Mouse (Mus musculus) gastrocnemius, postnatal 4 days (tissue): Measurements from ENCODE around the gene Thap12. TPM values are rescaled to one million over a fixed set of nuclear protein-coding genes. Genes with fewer than 3 reads are reported as not detected.

ENCODE experiments used
- DNase-seq, 2 experiments: peaks; one replicate each; pipeline ENCODE4 v3.0.0; 2021 to 2022; ENCODE audit warnings: low spot score in 2 of 2, mixed read lengths in 2 of 2
- total RNA-seq, 2 experiments: library from RNA; stranded (reverse); gene quantifications; 2 replicates each; pipeline ENCODE4 v1.2.3; 2021

The Thap12 gene
- total RNA-seq, 2 experiments from 2014 or later, result 63.2 to 72.8 TPM

DNA sequence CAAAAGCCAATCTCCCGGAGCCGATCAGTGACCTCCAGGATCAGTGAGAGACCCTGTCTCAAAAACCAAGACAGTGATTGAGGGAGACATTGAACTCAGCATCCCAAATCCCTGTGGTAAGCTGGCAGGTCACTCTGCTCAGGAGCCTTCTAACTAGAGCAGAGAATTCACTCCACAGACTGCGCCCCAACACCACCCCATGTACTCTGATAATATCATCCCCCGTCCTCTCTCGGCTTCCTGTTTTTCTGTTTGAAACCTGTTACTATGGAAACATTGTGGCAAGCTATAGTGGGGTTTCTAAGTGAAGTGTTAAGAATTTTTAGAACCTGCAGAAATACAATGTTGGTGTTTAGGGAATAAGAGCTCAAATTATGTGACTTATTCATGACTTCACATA is 8.9 kb upstream of the Thap12 start:
- DNase-seq, result no peak

GRCm38 (mm10) chr7:98697496-98697895 is 5.4 kb upstream of the Thap12 start:
- DNase-seq, result no peak

DNA sequence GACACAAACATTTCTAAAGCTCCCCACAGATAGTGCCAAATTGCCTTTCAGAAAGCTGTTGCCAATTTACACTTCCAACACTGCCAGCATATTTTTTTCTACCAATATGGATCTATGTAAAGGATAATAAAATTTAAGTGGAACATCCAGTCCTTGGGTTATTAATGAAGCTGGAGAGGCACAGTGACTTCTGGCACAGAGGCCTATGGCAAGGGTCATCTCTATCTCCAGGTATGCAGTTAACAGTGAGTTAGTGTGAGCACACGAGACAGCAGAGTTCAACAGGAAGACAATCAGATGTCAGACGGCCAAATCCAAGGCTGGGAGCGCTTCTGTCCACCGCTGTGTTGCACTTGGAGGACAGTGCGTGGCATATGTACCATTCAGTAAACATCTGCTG is 4.9 kb upstream of the Thap12 start:
- DNase-seq, result no peak

- DNase-seq, result no peak
Observed at GRCm38 (mm10) chr7:98698590-98698989, 4.3 kb upstream of the Thap12 start.

DNA sequence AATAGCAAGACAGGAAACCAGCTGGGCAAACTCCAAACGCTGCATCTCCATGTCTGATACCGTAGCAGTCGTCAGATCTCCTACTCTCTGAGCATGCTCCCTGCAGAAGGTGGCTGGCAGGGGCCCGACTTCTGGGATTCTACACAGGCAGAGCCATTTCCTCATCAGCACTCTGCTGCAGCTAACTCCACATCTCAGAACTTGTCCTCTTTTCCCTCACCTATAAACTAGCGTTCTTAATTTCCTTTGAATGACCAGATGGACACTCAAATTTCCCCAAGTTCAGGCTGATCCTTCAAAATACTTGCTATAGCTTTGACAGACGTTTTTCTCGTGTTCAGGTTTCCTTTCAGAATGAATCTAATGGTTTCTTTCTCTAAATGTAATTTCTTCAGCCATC is 1.1 kb upstream of the Thap12 start:
- no peak for DNase-seq

- DNase-seq, result peak in 1 of 2 experiments; percentile 34
Observed at GRCm38 (mm10) chr7:98703365-98703881, 520 bp downstream of the Thap12 start.

GRCm38 (mm10) chr7:98704276-98704675 is 1.4 kb downstream of the Thap12 start:
- no peak for DNase-seq

DNA sequence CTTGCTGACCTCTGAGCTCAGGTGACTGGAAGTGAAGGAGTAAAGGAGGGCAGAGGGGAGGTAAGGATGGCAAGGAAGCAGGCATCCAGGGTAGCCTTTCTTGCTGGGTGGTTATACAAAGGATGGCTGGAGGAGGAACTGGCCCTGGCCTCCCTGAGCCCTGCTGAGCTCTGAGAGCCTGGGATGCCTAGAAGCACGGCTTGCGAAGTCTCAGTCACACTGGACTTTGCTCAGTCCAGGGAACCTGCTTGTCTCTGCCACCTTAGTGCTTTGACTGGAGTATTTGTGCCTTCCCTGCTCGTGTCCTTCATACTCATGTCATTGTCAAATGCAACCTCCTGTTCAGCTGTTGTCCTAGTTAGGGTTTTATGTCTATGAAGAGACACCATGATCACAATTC is 10.8 kb downstream of the Thap12 start:
- DNase-seq, result no peak

- no peak for DNase-seq
Observed at GRCm38 (mm10) chr7:98717438-98717837, 14.5 kb downstream of the Thap12 start.

DNA sequence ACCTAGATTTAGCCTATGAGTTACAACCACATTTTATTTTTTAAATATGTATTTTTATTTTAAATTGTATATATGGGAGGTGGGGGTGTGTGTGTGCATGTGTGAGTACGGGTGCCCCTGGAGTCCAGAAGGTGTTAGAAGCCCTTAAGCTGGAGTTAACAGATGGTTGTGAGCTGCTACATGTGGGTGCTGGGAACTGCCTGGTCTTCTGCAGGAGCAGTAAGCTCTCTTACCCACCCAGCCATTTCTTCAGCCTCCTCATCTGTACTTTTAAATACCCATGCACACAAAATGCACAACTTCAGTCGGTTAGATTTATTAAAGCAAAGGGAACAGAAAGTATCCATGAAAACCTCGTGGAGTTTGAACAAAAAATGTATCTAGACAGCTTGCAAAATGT is 16.9 kb downstream of the Thap12 start:
- no peak for DNase-seq

DNA sequence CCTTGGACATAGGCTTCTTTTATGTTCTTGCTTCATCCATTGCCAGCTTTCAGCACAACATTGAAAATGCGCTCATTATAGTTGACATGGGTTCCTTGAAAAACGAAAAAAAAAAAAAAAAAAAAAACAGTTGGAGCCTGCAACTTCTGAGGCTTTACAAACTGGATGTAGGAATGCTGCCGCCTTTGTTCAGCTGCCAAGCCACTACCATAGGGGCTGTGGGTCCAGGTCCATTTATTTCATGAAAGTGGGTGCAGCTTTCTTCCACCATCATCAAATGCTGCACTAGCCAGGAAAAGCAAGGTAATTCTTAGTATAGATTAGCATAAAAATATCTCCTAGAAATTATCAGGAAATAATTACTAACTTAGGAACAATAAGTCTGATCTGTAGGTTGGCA is 17.8 kb downstream of the Thap12 start:
- no peak for DNase-seq

GRCm38 (mm10) chr7:98721172-98721571 is 18.3 kb downstream of the Thap12 start:
- no peak for DNase-seq

- DNase-seq, result no peak
Observed at GRCm38 (mm10) chr7:98721623-98722022, 18.7 kb downstream of the Thap12 start.

DNA sequence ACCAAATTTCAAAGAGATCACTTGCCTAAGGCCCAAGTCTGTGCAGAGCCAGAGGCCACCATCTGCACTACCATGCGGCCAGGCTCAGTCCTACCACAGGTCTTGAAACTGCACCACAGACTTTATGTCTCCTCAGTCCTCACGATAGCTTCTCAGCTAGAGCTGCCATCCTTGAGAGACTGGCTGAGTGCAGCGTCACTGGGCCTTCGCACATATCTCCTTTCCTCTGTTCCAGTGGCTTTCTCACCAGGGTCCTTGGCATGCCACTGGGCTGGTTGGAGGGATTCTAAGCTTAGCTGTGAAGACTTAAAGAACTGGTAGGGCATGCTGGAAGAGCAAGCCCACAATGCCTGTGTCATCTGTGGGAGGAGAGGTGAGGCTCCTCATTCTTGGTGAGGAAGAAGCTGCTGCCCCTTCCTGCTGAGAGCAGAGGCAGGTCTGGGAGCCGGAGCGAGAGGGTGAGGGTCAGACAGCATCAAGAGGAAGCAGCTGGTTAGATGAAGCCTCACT is 22.8 kb downstream of the Thap12 start:
- no peak for DNase-seq

- no peak for DNase-seq
Observed at GRCm38 (mm10) chr7:98727986-98728385, 25.1 kb downstream of the Thap12 start.

GRCm38 (mm10) chr7:98728499-98728898 is 25.6 kb downstream of the Thap12 start:
- DNase-seq, result no peak

GRCm38 (mm10) chr7:98729661-98730271 is 26.9 kb downstream of the Thap12 start:
- no peak for DNase-seq

DNA sequence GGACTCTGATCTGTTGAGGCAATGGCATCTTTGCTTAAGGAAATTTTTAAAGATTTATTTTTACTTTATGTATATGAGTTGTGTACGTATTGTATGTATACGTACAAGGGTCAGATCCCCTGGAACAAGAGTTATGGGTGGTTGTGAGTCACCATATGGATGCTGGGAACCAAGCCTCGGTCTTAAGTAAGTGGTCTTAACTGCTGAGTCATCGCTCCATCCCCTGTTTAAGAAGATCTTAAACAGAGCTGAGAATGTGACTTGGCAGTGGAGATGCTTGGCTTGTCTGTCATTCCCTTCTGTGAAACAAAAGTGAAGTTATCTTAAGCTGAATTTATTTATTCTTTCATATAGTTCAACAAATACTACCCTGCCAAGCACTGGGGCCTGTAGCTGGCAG is 31.1 kb downstream of the Thap12 start:
- no peak for DNase-seq

GRCm38 (mm10) chr7:98734876-98735275 is 32.0 kb downstream of the Thap12 start:
- DNase-seq, result peak; percentile 47 to 70

DNA sequence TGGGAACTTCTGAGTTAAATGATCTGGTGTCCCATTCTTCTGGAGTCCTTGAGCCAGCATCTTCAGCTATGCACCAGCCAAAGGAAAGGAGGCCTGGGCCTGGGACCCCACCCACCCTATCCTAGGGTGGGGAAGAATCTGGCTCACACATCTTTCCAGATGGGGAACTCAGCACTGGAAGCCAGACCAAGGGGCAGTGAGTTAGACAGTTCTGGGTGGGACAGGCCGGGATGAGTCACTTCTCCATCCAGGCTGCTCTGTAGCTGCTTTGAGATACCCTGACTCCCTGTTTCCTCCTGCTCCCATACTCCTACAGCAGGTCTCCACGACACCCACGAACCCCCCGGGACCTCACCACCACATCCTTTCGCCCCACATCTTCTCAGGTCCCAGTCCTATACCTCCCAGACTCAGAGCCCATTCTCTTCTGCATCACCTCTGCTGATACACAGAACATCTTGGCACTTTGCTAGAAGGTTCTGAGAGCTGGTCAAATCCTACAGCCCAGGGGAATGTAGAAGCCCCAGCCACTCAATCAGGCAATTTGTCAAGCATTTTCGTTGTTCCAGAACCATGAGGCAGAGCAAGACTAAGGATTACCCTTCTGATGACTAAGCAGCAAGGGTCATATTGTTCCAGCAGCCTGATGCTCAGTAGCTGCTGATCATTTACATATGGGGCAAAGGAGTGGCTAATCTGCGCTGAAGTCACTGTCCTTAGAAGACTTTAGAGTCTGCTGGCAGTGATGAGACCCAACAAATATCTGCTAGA is 34.1 kb downstream of the Thap12 start:
- DNase-seq, result no peak

GRCm38 (mm10) chr7:98740363-98740762 is 37.5 kb downstream of the Thap12 start:
- DNase-seq, result no peak

GRCm38 (mm10) chr7:98743312-98743711 is 40.4 kb downstream of the Thap12 start:
- peak; percentile 44 to 53 for DNase-seq
